Mouse (Mus musculus): ENCODE results near the gene Antxr2. TPM values are rescaled to one million over a fixed set of nuclear protein-coding genes. Genes with fewer than 3 reads are reported as not detected.

Gene Antxr2
- polyA plus RNA-seq, 1 experiment from 2014 or later, result 7.0 TPM

GRCm38 (mm10) chr5:97914890-97915289 is 116.0 kb downstream of the Antxr2 start:
- H3K9ac ChIP-seq (ENCODE audit: low read depth, low read length), result no peak overlapping the region
- ATAC-seq (replicated peaks; ENCODE audit: low FRiP score), result no peak
- no peaks in the 10 kb centered on the region for H3K36me3 ChIP-seq (ENCODE audit: control insufficient read depth, insufficient read depth, low read length)
- DNase-seq (ENCODE audit: low spot score), result no peak
- no peak overlapping the region for H3K4me2 ChIP-seq
- H3K27me3 ChIP-seq (replicated peaks; ENCODE audit: control insufficient read depth, insufficient read depth, low read length), result no peaks in the 10 kb centered on the region
- H3K4me1 ChIP-seq (replicated peaks; ENCODE audit: control insufficient read depth, insufficient read depth, low read length), result no peaks in the 10 kb centered on the region
- WGBS, result 75% methylated on average over 2 of the region's 2 CpGs
- no peak overlapping the region for H3K4me3 ChIP-seq (ENCODE audit: low read depth, low read length)
- no peaks in the 10 kb centered on the region for H3K9me3 ChIP-seq (ENCODE audit: control insufficient read depth, low read length)
- no peak overlapping the region for H3K27ac ChIP-seq (ENCODE audit: low read depth, low read length)

GRCm38 (mm10) chr5:97913901-97914300 is 116.9 kb downstream of the Antxr2 start:
- H3K4me3 ChIP-seq (ENCODE audit: low read depth, low read length), result no peak overlapping the region
- no peak for ATAC-seq (replicated peaks; ENCODE audit: low FRiP score)
- no peak for DNase-seq (ENCODE audit: low spot score)
- H3K9ac ChIP-seq (ENCODE audit: low read depth, low read length), result no peak overlapping the region
- H3K27me3 ChIP-seq (replicated peaks; ENCODE audit: control insufficient read depth, insufficient read depth, low read length), result no peaks in the 10 kb centered on the region
- H3K9me3 ChIP-seq (ENCODE audit: control insufficient read depth, low read length), result no peaks in the 10 kb centered on the region
- H3K36me3 ChIP-seq (ENCODE audit: control insufficient read depth, insufficient read depth, low read length), result no peaks in the 10 kb centered on the region
- H3K27ac ChIP-seq (ENCODE audit: low read depth, low read length), result no peak overlapping the region
- WGBS, result 84% methylated on average over 6 of the region's 6 CpGs
- no peak overlapping the region for H3K4me2 ChIP-seq
- no peaks in the 10 kb centered on the region for H3K4me1 ChIP-seq (replicated peaks; ENCODE audit: control insufficient read depth, insufficient read depth, low read length)

GRCm38 (mm10) chr5:97907482-97907881 is 123.4 kb downstream of the Antxr2 start:
- no peak overlapping the region for H3K9ac ChIP-seq (ENCODE audit: low read depth, low read length)
- no peaks in the 10 kb centered on the region for H3K4me1 ChIP-seq (replicated peaks; ENCODE audit: control insufficient read depth, insufficient read depth, low read length)
- 79% methylated on average over 6 of the region's 6 CpGs for WGBS
- no peaks in the 10 kb centered on the region for H3K36me3 ChIP-seq (ENCODE audit: control insufficient read depth, insufficient read depth, low read length)
- no peaks in the 10 kb centered on the region for H3K9me3 ChIP-seq (ENCODE audit: control insufficient read depth, low read length)
- no peak overlapping the region for H3K27ac ChIP-seq (ENCODE audit: low read depth, low read length)
- no peaks in the 10 kb centered on the region for H3K27me3 ChIP-seq (replicated peaks; ENCODE audit: control insufficient read depth, insufficient read depth, low read length)
- H3K4me2 ChIP-seq, result no peak overlapping the region
- ATAC-seq (replicated peaks; ENCODE audit: low FRiP score) (no peak), DNase-seq (ENCODE audit: low spot score) (no peak)
- no peak overlapping the region for H3K4me3 ChIP-seq (ENCODE audit: low read depth, low read length)

- Histone ChIP-seq H3K4me2 (no peak overlapping the region), H3K27ac (ENCODE audit: low read depth, low read length) (no peak overlapping the region), H3K4me3 (ENCODE audit: low read depth, low read length) (no peak overlapping the region), H3K9ac (ENCODE audit: low read depth, low read length) (no peak overlapping the region), H3K36me3 (ENCODE audit: control insufficient read depth, insufficient read depth, low read length) (no peaks in the 10 kb centered on the region), H3K9me3 (ENCODE audit: control insufficient read depth, low read length) (no peaks in the 10 kb centered on the region), H3K27me3 (replicated peaks; ENCODE audit: control insufficient read depth, insufficient read depth, low read length) (no peaks in the 10 kb centered on the region), H3K4me1 (replicated peaks; ENCODE audit: control insufficient read depth, insufficient read depth, low read length) (no peaks in the 10 kb centered on the region)
- ATAC-seq (replicated peaks; ENCODE audit: low FRiP score) (no peak), DNase-seq (ENCODE audit: low spot score) (no peak)
- 87% methylated on average over 13 of the region's 13 CpGs for WGBS
Measured at GRCm38 (mm10) chr5:97906537-97907266, 124.1 kb downstream of the Antxr2 start.

- Histone ChIP-seq H3K36me3 (ENCODE audit: control insufficient read depth, insufficient read depth, low read length) (no peaks in the 10 kb centered on the region), H3K27ac (ENCODE audit: low read depth, low read length) (no peak overlapping the region), H3K4me1 (replicated peaks; ENCODE audit: control insufficient read depth, insufficient read depth, low read length) (no peaks in the 10 kb centered on the region), H3K4me2 (no peak overlapping the region), H3K4me3 (ENCODE audit: low read depth, low read length) (no peak overlapping the region), H3K9ac (ENCODE audit: low read depth, low read length) (no peak overlapping the region), H3K9me3 (ENCODE audit: control insufficient read depth, low read length) (no peaks in the 10 kb centered on the region), H3K27me3 (replicated peaks; ENCODE audit: control insufficient read depth, insufficient read depth, low read length) (no peaks in the 10 kb centered on the region)
- WGBS, result 73% methylated on average over 3 of the region's 3 CpGs
- ATAC-seq (replicated peaks; ENCODE audit: low FRiP score), result no peak
- no peak for DNase-seq (ENCODE audit: low spot score)
Measured at GRCm38 (mm10) chr5:97905856-97906255, 125.0 kb downstream of the Antxr2 start.

GRCm38 (mm10) chr5:97901096-97901495 is 129.7 kb downstream of the Antxr2 start:
- H3K9ac ChIP-seq (ENCODE audit: low read depth, low read length), result no peak overlapping the region
- H3K27ac ChIP-seq (ENCODE audit: low read depth, low read length), result no peak overlapping the region
- ATAC-seq (replicated peaks; ENCODE audit: low FRiP score), result no peak
- H3K9me3 ChIP-seq (ENCODE audit: control insufficient read depth, low read length), result no peaks in the 10 kb centered on the region
- no peaks in the 10 kb centered on the region for H3K36me3 ChIP-seq (ENCODE audit: control insufficient read depth, insufficient read depth, low read length)
- no peak for DNase-seq (ENCODE audit: low spot score)
- H3K27me3 ChIP-seq (replicated peaks; ENCODE audit: control insufficient read depth, insufficient read depth, low read length), result no peaks in the 10 kb centered on the region
- H3K4me3 ChIP-seq (ENCODE audit: low read depth, low read length), result no peak overlapping the region
- H3K4me2 ChIP-seq, result no peak overlapping the region
- WGBS, result 93% methylated on average over 7 of the region's 7 CpGs
- H3K4me1 ChIP-seq (replicated peaks; ENCODE audit: control insufficient read depth, insufficient read depth, low read length), result no peaks in the 10 kb centered on the region

- DNase-seq (ENCODE audit: low spot score), result no peak
- Histone ChIP-seq H3K9me3 (ENCODE audit: control insufficient read depth, low read length) (no peaks in the 10 kb centered on the region), H3K36me3 (ENCODE audit: control insufficient read depth, insufficient read depth, low read length) (no peaks in the 10 kb centered on the region), H3K27ac (ENCODE audit: low read depth, low read length) (no peak overlapping the region), H3K4me3 (ENCODE audit: low read depth, low read length) (no peak overlapping the region), H3K4me2 (no peak overlapping the region), H3K4me1 (replicated peaks; ENCODE audit: control insufficient read depth, insufficient read depth, low read length) (no peaks in the 10 kb centered on the region), H3K9ac (ENCODE audit: low read depth, low read length) (no peak overlapping the region), H3K27me3 (replicated peaks; ENCODE audit: control insufficient read depth, insufficient read depth, low read length) (no peaks in the 10 kb centered on the region)
- 86% methylated on average over 5 of the region's 5 CpGs for WGBS
- no peak for ATAC-seq (replicated peaks; ENCODE audit: low FRiP score)
Measured at GRCm38 (mm10) chr5:97899321-97899720, 131.5 kb downstream of the Antxr2 start.

- no peak overlapping the region for H3K9ac ChIP-seq (ENCODE audit: low read depth, low read length)
- no peaks in the 10 kb centered on the region for H3K27me3 ChIP-seq (replicated peaks; ENCODE audit: control insufficient read depth, insufficient read depth, low read length)
- H3K27ac ChIP-seq (ENCODE audit: low read depth, low read length), result no peak overlapping the region
- 89% methylated on average over 6 of the region's 6 CpGs for WGBS
- no peak overlapping the region for H3K4me2 ChIP-seq
- H3K4me3 ChIP-seq (ENCODE audit: low read depth, low read length), result no peak overlapping the region
- no peaks in the 10 kb centered on the region for H3K36me3 ChIP-seq (ENCODE audit: control insufficient read depth, insufficient read depth, low read length)
- H3K9me3 ChIP-seq (ENCODE audit: control insufficient read depth, low read length), result no peaks in the 10 kb centered on the region
- ATAC-seq (replicated peaks; ENCODE audit: low FRiP score) (no peak), DNase-seq (ENCODE audit: low spot score) (no peak)
- H3K4me1 ChIP-seq (replicated peaks; ENCODE audit: control insufficient read depth, insufficient read depth, low read length), result no peaks in the 10 kb centered on the region
Measured at GRCm38 (mm10) chr5:97885427-97885826, 145.4 kb downstream of the Antxr2 start.

GRCm38 (mm10) chr5:97884110-97884509 is 146.7 kb downstream of the Antxr2 start:
- ATAC-seq (replicated peaks; ENCODE audit: low FRiP score) (no peak), DNase-seq (ENCODE audit: low spot score) (no peak)
- 71% methylated on average over 3 of the region's 3 CpGs for WGBS
- H3K9me3 ChIP-seq (ENCODE audit: control insufficient read depth, low read length), result no peaks in the 10 kb centered on the region
- no peak overlapping the region for H3K4me2 ChIP-seq
- H3K4me1 ChIP-seq (replicated peaks; ENCODE audit: control insufficient read depth, insufficient read depth, low read length), result no peaks in the 10 kb centered on the region
- no peak overlapping the region for H3K4me3 ChIP-seq (ENCODE audit: low read depth, low read length)
- no peaks in the 10 kb centered on the region for H3K36me3 ChIP-seq (ENCODE audit: control insufficient read depth, insufficient read depth, low read length)
- no peaks in the 10 kb centered on the region for H3K27me3 ChIP-seq (replicated peaks; ENCODE audit: control insufficient read depth, insufficient read depth, low read length)
- no peak overlapping the region for H3K9ac ChIP-seq (ENCODE audit: low read depth, low read length)
- no peak overlapping the region for H3K27ac ChIP-seq (ENCODE audit: low read depth, low read length)
